Mouse (Mus musculus) neural tube, embryonic 10.5 days (tissue): ENCODE results near the gene Vmn1r180.
"Not testable (repeated sequence)": the region's sequence is repeated elsewhere in the genome, so short reads cannot be mapped to it uniquely, and the experiment has no call there.

Experiments used
- DNase-seq: peaks from one replicate; pipeline ENCODE4 v3.0.0-alpha.2; 2017; ENCODE audit warnings: low spot score; ENCODE audit errors: extremely low spot score

The Vmn1r180 gene

GRCm38 (mm10) chr7:23950332-23950731, at the start of gene Vmn1r180:
TSS of gene Vmn1r180 (plus strand) at chr7:23950632.
- no peak for DNase-seq

DNA sequence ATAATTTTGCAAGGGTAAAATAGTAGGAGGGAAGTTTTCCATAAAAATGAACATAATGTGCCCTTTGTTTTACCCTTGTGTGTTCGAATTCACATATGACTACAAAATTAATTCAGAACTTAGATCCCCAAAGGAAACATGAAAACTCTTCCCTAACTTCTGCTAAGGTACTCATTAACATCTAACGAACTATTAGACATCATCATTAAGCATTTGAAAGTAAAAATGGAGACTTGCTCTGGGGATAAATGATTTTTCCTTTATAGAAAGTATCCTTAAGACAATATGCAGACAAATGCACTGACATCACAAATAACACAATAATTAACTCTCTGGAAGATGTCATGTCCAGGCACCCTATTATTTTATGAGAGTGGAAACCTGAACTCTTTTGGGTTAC, 23.8 kb upstream of the Vmn1r180 start, which contains the start of gene Vmn1r179:
Gene Vmn1r179 (plus strand): TSS at position 301 of the 400 bp plus-strand sequence.
- no peak for DNase-seq

GRCm38 (mm10) chr7:23968044-23968443, 17.6 kb downstream of the Vmn1r180 start:
- DNase-seq, result not testable (repeated sequence)

DNA sequence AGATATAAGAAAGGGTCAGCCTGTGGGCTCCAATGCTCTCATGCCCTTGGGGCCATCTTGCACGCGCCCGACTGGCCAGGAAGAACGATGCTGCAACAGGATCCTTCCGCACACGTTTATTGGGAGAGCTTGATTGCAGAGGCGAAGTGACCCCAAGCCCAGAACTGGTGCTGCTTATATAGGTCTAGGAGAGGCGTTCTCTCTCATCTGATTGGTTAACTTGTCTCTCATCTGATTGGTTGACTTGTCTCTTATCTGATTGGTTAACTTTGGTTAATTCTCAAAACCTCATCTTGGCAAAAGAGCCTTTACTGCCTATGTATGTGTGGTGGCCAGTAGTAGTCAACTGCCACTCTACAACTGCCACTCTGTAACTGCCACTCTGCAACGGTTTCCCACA, 23.9 kb downstream of the Vmn1r180 start, which contains the start of gene Vmn1r181:
Gene Vmn1r181 (plus strand): TSS at position 301 of the 400 bp plus-strand sequence.
- DNase-seq, result not testable (repeated sequence)

DNA sequence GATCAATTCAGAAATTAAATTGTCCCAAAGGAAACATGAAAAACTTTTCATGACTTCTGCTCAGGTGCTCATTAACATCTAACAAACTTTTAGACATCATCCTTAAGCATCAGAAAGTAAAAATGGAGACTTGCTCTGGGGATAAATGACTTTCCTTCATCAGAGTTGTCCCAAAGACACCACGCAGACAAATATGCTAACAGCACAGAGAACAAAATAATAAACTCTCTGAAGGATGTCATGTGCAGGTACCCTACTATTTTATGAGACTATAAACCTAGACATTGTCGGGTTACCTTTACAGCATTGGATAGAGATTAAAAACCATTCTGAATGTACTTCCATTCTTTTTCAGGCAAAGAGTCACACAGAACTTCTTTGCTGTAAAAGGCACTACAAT, 51.0 kb downstream of the Vmn1r180 start, which contains the start of gene V1rd19:
Gene V1rd19 (plus strand): TSS at position 301 of the 400 bp plus-strand sequence.
- no peak for DNase-seq
